Mouse (Mus musculus): ENCODE results near the gene Cryba4. TPM values are rescaled to one million over a fixed set of nuclear protein-coding genes. Genes with fewer than 3 reads are reported as not detected.

Cryba4 gene
- polyA plus RNA-seq (2014; fragmentation: Illumina TruSeq; extraction: RNeasy Lipid Tissue Mini Kit (QIAGEN cat#74804); ENCODE audit: low read depth, low replicate concordance): not detected

DNA sequence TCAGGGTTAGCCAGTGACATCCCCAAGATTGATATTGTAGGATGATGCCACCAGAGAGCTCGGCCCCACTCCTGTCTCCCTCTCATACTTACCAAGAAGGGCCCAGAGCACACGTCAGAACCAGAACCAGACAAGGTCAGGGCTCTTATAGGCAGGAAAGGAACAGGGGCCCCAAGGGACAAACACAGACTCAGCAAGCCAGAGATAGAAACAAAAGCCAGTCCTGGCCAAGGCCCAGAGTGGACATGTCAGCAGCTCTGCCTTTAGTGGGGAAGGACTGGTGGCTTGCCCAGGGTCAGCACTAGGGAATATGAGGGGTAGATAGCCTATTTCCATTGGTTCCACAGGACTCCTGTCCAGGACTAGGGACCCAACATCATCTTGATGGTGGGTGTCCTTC is at the start of gene Cryba4:
TSS of gene Cryba4 (minus strand) at position 119 of the 400 bp plus-strand sequence.

DNA sequence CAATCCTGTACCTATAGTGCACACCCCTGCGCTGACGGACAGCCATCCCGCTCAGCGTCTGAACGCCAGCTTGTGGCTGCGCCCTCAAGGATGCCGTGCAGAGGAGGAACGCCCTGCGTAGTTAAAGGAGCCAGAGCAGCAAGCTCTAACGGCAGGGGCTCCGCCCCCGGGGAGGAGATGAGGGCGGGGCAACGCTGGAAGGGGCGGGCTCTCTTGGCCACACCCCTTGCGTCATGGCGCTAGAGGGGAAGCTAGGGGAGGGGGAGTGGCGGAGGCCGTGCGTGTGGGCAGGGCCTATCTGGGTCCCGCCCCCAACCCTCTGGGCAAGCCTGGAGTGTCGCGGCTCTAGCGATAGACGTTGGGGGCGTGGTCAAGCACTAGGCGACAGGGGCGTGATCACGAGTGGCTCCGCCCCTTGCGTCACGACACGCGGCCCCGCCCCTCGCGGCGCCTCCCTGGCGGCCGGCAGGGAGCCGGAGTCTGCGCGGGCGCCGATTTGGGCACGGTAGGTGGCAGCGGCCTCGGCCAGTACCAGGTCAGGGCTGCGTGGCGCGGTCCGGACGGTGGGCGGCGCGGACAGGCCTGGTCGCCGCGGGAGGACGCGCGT is 24.1 kb upstream of the Cryba4 start, which contains the start of gene Tpst2:
TSS of gene Tpst2 (plus strand) at position 425 of the 607 bp plus-strand sequence.

DNA sequence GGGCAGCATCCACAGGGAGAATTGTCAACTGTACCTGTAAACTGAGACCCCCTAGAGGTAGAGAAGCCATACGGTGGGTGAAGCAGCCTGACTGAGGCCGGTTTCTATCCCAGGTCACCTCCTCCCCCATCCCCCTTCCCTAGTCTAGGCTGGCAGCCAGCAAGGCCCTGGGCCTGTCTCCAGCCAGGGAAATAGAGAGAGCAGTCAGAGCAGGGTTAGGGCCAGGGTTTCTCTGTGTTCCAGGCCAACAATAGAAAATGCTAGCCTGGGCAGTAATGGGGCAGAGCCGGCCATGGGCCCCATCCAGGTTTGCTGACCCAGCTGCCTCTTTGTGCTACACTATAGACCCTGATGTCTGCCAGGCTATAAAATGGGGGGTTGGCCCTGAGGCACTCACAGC is 3.1 kb upstream of the Cryba4 start, which contains the start of gene Crybb1:
TSS of gene Crybb1 (plus strand) at position 390 of the 400 bp plus-strand sequence.

Other genes starting within 250 kb of the Cryba4 start
- gene Crybb1, start 3.3 kb upstream of the Cryba4 start, polyA plus RNA-seq (2014; fragmentation: Illumina TruSeq; extraction: RNeasy Lipid Tissue Mini Kit (QIAGEN cat#74804); ENCODE audit: low read depth, low replicate concordance): not detected
- 1.6 TPM for gene Tpst2, start 24.2 kb upstream of the Cryba4 start, polyA plus RNA-seq (2014; fragmentation: Illumina TruSeq; extraction: RNeasy Lipid Tissue Mini Kit (QIAGEN cat#74804); ENCODE audit: low read depth, low replicate concordance)
- 16.1 TPM for gene Tfip11, start 73.8 kb upstream of the Cryba4 start, polyA plus RNA-seq (2014; fragmentation: Illumina TruSeq; extraction: RNeasy Lipid Tissue Mini Kit (QIAGEN cat#74804); ENCODE audit: low read depth, low replicate concordance)
- gene Srrd, start 90.5 kb upstream of the Cryba4 start, polyA plus RNA-seq (2014; fragmentation: Illumina TruSeq; extraction: RNeasy Lipid Tissue Mini Kit (QIAGEN cat#74804); ENCODE audit: low read depth, low replicate concordance): 5.8 TPM
- 71.4 TPM for gene Hps4, start 90.6 kb upstream of the Cryba4 start, polyA plus RNA-seq (2014; fragmentation: Illumina TruSeq; extraction: RNeasy Lipid Tissue Mini Kit (QIAGEN cat#74804); ENCODE audit: low read depth, low replicate concordance)
- gene Gm6583, start 103.5 kb upstream of the Cryba4 start, polyA plus RNA-seq (2014; fragmentation: Illumina TruSeq; extraction: RNeasy Lipid Tissue Mini Kit (QIAGEN cat#74804); ENCODE audit: low read depth, low replicate concordance): 1.6 TPM
- not detected for gene Asphd2, start 142.3 kb upstream of the Cryba4 start, polyA plus RNA-seq (2014; fragmentation: Illumina TruSeq; extraction: RNeasy Lipid Tissue Mini Kit (QIAGEN cat#74804); ENCODE audit: low read depth, low replicate concordance)
- 13.0 TPM for gene Gm6588, start 196.9 kb upstream of the Cryba4 start, polyA plus RNA-seq (2014; fragmentation: Illumina TruSeq; extraction: RNeasy Lipid Tissue Mini Kit (QIAGEN cat#74804); ENCODE audit: low read depth, low replicate concordance)

Measured in testis, adult 10 weeks (tissue).